Mouse (Mus musculus) liver, postnatal 0 days (tissue): ENCODE data around the gene Fut1. TPM values are rescaled to one million over a fixed set of nuclear protein-coding genes. Genes with fewer than 3 reads are reported as not detected.
A peak's percentile ranks its signal among the peaks of the same experiment; 100 is the strongest.

ENCODE experiments used
- ATAC-seq: fragments of 200-750 bp; cut with Nextera tagmentation; 2 replicates; pipeline ENCODE4 v1.8.0; 2017; ENCODE audit warnings: mild to moderate bottlenecking, moderate library complexity
- DNase-seq: peaks from one replicate; pipeline ENCODE4 v3.0.0-alpha.2; 2016
- H3K27ac ChIP-seq: fragments of 300-500 bp; sonication (generic); 2 replicates; pipeline ENCODE4 v1.5.1; 2014; ENCODE audit warnings: antibody characterized with exemption, moderate library complexity, mild to moderate bottlenecking, low read depth
- H3K27me3 ChIP-seq: fragments of 300-500 bp; sonication (generic); 2 replicates; pipeline ENCODE4 v1.6.1; 2014; ENCODE audit warnings: low read length, control low read depth, mixed read lengths; ENCODE audit not compliant: insufficient read depth
- H3K36me3 ChIP-seq: fragments of 300-500 bp; sonication (generic); replicated peaks from 2 replicates; pipeline ENCODE4 v1.6.1; 2014; ENCODE audit warnings: mild to moderate bottlenecking, control low read depth, low read length, moderate library complexity, mixed read lengths; ENCODE audit not compliant: insufficient read depth
- H3K4me1 ChIP-seq: fragments of 300-500 bp; sonication (generic); 2 replicates; pipeline ENCODE4 v1.6.1; 2014; ENCODE audit warnings: antibody characterized with exemption, mild to moderate bottlenecking, control low read depth; ENCODE audit not compliant: insufficient read depth
- H3K4me2 ChIP-seq: fragments of 300-500 bp; sonication (generic); 2 replicates; pipeline ENCODE4 v1.6.1; 2014; ENCODE audit warnings: low read depth, mild to moderate bottlenecking, low read length, moderate library complexity, mixed read lengths
- H3K4me3 ChIP-seq: fragments of 300-500 bp; sonication (generic); 2 replicates; pipeline ENCODE4 v1.5.1; 2014; ENCODE audit warnings: low read depth, low read length
- H3K9ac ChIP-seq: fragments of 300-500 bp; sonication (generic); replicated peaks from 2 replicates; pipeline ENCODE4 v1.6.1; 2014; ENCODE audit warnings: mild to moderate bottlenecking, moderate library complexity
- H3K9me3 ChIP-seq: fragments of 300-500 bp; sonication (generic); 2 replicates; pipeline ENCODE4 v1.6.1; 2016; ENCODE audit warnings: mild to moderate bottlenecking, control low read depth, low read length, mixed read lengths
- CTCF ChIP-seq: sonication (generic); IDR thresholded peaks from 2 replicates; pipeline ENCODE4 v1.5.1; 2016; ENCODE audit warnings: antibody characterized with exemption, low read depth
- EP300 ChIP-seq: IDR thresholded peaks from 2 replicates; pipeline ENCODE4 v1.6.1; 2016; ENCODE audit warnings: antibody characterized with exemption, low read depth, mild to moderate bottlenecking
- WGBS: fragments of 180-500 bp; shearing (Covaris S2); extraction: QIAGEN DNeasy Blood & Tissue Kit; methylation state at CpG from one replicate; pipeline ENCODE4 v1.1.7; 2014; ENCODE audit not compliant: insufficient replicate concordance; 5-methylcytosine and 5-hydroxymethylcytosine counted together
- polyA plus RNA-seq: library from polyadenylated mRNA; unstranded; fragments of >200 nt; fragmentation: Nextera tagmentation; extraction: Ambion mirVana; gene quantifications from 2 replicates; pipeline ENCODE4 v1.2.1, GENCODE M21; 2015

The Fut1 gene
- polyA plus RNA-seq, 1 experiment from 2014 or later, result 0.56 TPM

DNA sequence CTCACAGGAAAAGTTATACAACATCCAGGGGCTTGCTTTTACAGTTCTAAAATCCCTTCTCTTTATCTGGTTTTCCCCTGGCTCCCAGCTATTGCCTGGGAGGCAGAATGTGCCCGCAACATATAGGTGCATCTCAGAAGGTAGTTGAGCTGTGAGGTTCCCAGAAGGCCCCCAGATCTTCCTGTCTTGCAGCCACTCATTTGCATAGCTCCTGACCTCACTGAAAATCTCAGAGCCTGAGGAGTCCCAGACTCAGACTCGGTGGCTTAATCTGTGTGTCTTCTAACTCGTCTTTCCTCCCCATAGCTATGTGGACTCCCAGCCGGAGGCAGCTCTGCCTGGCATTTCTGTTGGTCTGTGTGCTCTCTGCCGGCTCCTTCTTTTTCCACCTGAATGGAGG lies 1.2 kb downstream of the Fut1 start:
- Histone ChIP-seq H3K4me2 (no peak overlapping the region), H3K4me3 (no peak overlapping the region), H3K27ac (no peak overlapping the region), H3K36me3 (no peaks in the 10 kb centered on the region), H3K9ac (no peak overlapping the region), H3K9me3 (no peaks in the 10 kb centered on the region), H3K27me3 (peaks cover 19% of the 10 kb centered on the region), H3K4me1 (peaks cover 5% of the 10 kb centered on the region)
- no peak for TF ChIP-seq CTCF
- TF ChIP-seq EP300, result no peak
- 64% methylated on average over 5 of the region's 5 CpGs for WGBS
- ATAC-seq (no peak), DNase-seq (no peak)

GRCm38 (mm10) chr7:45619592-45619991 lies 2.5 kb downstream of the Fut1 start:
- Histone ChIP-seq H3K36me3 (no peaks in the 10 kb centered on the region), H3K9ac (no peak overlapping the region), H3K27me3 (peaks cover 19% of the 10 kb centered on the region), H3K4me1 (peaks cover 5% of the 10 kb centered on the region), H3K27ac (no peak overlapping the region), H3K9me3 (no peaks in the 10 kb centered on the region), H3K4me2 (no peak overlapping the region), H3K4me3 (no peak overlapping the region)
- ATAC-seq (no peak), DNase-seq (no peak)
- TF ChIP-seq CTCF (no peak), EP300 (no peak)
- 76% methylated on average over 5 of the region's 5 CpGs for WGBS

GRCm38 (mm10) chr7:45621443-45621842 lies 4.4 kb downstream of the Fut1 start, which contains the start of gene Izumo1:
Gene Izumo1 (plus strand): TSS chr7:45621811.
- Histone ChIP-seq H3K9ac (no peak within 1 kb of the TSS), H3K4me1 (peaks cover 5% of the 10 kb centered on the region), H3K4me2 (peak within 1 kb of the TSS; percentile 32; the same call in 1 of the 2 replicates), H3K36me3 (no peaks in the 10 kb centered on the region), H3K27me3 (peaks cover 19% of the 10 kb centered on the region), H3K4me3 (no peak within 1 kb of the TSS), H3K9me3 (no peaks in the 10 kb centered on the region), H3K27ac (no peak within 1 kb of the TSS)
- WGBS, result 27% methylated on average over 9 of the region's 9 CpGs
- peak; percentile 61 for DNase-seq
- TF ChIP-seq CTCF (no peak), EP300 (no peak)
- peak; percentile 29; the same call in 1 of the 2 replicates for ATAC-seq

DNA sequence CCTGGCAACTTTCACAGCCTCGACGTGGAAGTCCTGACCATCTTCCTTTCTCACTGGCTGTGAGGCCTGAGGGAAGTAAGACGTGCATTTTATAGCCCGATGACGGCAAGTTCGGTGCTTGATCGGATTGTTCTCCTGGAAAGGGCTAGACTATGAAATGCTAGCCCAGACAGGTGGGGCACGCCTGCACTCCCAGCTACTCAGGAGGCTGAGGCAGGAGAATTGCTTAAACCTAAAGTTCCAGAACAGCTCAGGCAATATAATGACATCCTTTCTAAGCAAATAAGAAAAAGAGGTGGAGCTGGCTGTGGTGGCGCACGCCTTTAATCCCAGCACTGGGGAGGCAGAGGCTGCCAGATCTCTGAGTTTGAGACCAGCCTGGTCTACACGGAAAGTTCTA lies 6.4 kb downstream of the Fut1 start:
- H3K36me3 ChIP-seq, result no peaks in the 10 kb centered on the region
- DNase-seq (no peak), ATAC-seq (no peak)
- no peaks in the 10 kb centered on the region for H3K9me3 ChIP-seq
- H3K4me3 ChIP-seq, result no peak overlapping the region
- WGBS, result 88% methylated on average over 11 of the region's 11 CpGs
- no peak overlapping the region for H3K27ac ChIP-seq
- no peak overlapping the region for H3K4me2 ChIP-seq
- TF ChIP-seq EP300 (no peak), CTCF (no peak)
- H3K27me3 ChIP-seq, result peaks cover 16% of the 10 kb centered on the region
- H3K4me1 ChIP-seq, result peaks cover 4% of the 10 kb centered on the region
- no peak overlapping the region for H3K9ac ChIP-seq

- TF ChIP-seq CTCF, result no peak
- no peak for TF ChIP-seq EP300
- Histone ChIP-seq H3K27ac (no peak overlapping the region), H3K4me1 (peaks cover 5% of the 10 kb centered on the region), H3K4me2 (no peak overlapping the region), H3K4me3 (no peak overlapping the region), H3K27me3 (peaks cover 18% of the 10 kb centered on the region), H3K36me3 (no peaks in the 10 kb centered on the region), H3K9me3 (no peaks in the 10 kb centered on the region), H3K9ac (no peak overlapping the region)
- no peak for ATAC-seq
- DNase-seq, result no peak
- WGBS, result 75% methylated on average over 3 of the region's 3 CpGs
These were observed 7.6 kb downstream of the Fut1 start for GRCm38 (mm10) chr7:45624718-45625117.

DNA sequence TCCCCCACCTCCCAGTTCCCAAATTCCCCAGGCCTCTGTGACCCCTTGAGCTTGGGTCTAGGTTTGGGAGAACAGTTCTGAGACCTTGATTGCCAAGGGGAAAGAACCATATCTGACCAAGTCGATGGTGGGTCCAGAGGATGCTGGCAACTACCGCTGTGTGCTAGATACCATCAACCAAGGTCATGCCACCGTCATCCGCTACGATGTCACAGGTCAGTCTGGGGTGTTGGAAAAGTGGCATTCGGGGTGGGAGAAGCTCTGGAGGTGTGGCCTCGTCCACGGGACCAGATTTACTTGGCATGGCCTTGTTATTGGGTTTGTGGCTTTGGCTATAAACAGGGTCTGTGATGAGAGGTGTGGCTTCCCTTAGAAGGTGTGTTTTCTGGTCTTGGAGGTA lies 8.4 kb downstream of the Fut1 start:
- H3K36me3 ChIP-seq, result no peaks in the 10 kb centered on the region
- no peak overlapping the region for H3K4me2 ChIP-seq
- no peak for ATAC-seq
- no peak for DNase-seq
- no peak overlapping the region for H3K4me3 ChIP-seq
- H3K9me3 ChIP-seq, result no peaks in the 10 kb centered on the region
- no peak for TF ChIP-seq EP300
- no peak for TF ChIP-seq CTCF
- peaks cover 20% of the 10 kb centered on the region for H3K27me3 ChIP-seq
- H3K4me1 ChIP-seq, result peaks cover 5% of the 10 kb centered on the region
- no peak overlapping the region for H3K27ac ChIP-seq
- WGBS, result 75% methylated on average over 8 of the region's 8 CpGs
- H3K9ac ChIP-seq, result no peak overlapping the region
